ENCODE assay signal across 14 mouse cellular contexts in the genomic region with DNA sequence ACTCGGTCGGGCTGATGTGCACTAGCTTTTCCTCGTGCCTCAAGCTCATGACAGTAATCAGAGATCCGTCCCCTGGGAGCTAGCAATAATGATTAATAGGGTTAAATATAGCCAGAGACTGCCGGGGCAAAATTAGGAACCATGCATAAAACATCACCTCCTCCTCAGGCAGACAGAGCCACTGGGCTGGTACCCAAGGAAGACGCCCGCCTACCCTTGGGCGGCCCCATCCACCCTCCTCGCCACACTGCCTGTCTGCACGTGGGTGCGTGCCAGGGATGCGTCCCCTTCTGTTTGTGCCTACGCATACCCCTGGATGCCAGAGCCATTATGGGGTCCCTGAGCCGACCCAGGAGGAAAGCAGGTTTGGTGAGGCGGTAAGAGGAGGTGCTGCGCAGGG.
DNase-seq lines count a peak whose midpoint lies in the region; TF ChIP-seq lines count a peak whose summit lies in the region.
"Had no signal": no experiment of that assay in that cellular context is flagged by ENCODE, and none has a peak within 500 bp of the region (broad histone marks: within the 10 kb centered on the region; RNA-seq: fewer than 3 reads in every experiment).

No protein-coding gene starts in this region.

- H3K4me1 ChIP-seq in E14TG2a.4 (replicated peaks; ENCODE audit: low read depth, low read length): no peaks in the 10 kb centered on the region

- 0 out of 2 replicates have a peak, but pooled peaks cover 4% of the 10 kb centered on the region for H3K9me3 ChIP-seq in E14TG2a.4 (ENCODE audit: low read length)

- TF ChIP-seq CTCF in E14TG2a.4 (conservative IDR thresholded peaks at IDR 0.05; ENCODE audit: low read length): no peak

- DNase-seq in frontal cortex, adult 2 months (ENCODE audit: extremely low spot score in 1 of 2, low spot score in 1 of 2): peak; percentile 73 to 83
- peak; percentile 56 to 70 for DNase-seq in layer of hippocampus, postnatal 14 days (ENCODE audit: low spot score in 2 of 2)
- peak; percentile 37 for DNase-seq in left cerebral cortex, postnatal 4 days
- DNase-seq in heart, postnatal 14 days: no peak
- DNase-seq in adrenal gland, adult 2 months: no peak
- DNase-seq in cerebellum, postnatal 4 days (ENCODE audit: low spot score in 2 of 2): no peak
- DNase-seq: adrenal gland, postnatal 10 days; cerebellum, adult 2 months; heart, adult 11 months; kidney, adult 11 months; lung, adult 18-20 months; retina, postnatal 1 day had no signal

- H3K4me3 ChIP-seq in E14TG2a.4 (replicated peaks; ENCODE audit: low read length): peak overlapping the region; percentile 48
- H3K4me3 ChIP-seq: limb, embryonic 13.5 days had no signal

- intact Hi-C loops in left cerebral cortex, postnatal 4 days (cut with DNase I): no loop called here
- intact Hi-C loops in heart, postnatal 14 days (cut with DNase I): no loop called here

- no peaks in the 10 kb centered on the region for H3K36me3 ChIP-seq in E14TG2a.4 (ENCODE audit: insufficient read depth, low read length)
- H3K36me3 ChIP-seq: limb, embryonic 13.5 days had no signal

- peaks cover 3% of the 10 kb centered on the region; the same call in 1 of the 2 replicates for H3K27me3 ChIP-seq in E14TG2a.4 (ENCODE audit: insufficient read depth, low read length)

Comparison
In these comparisons a context has a peak if more than half of its experiments do, and no peak if none do; other contexts are left out.
1. DNase-seq: peak in frontal cortex, adult 2 months (2 of 2), layer of hippocampus, postnatal 14 days (2 of 2) and left cerebral cortex, postnatal 4 days (single experiment); none in heart, postnatal 14 days (0 of 2), adrenal gland, adult 2 months (single experiment) and cerebellum, postnatal 4 days (0 of 2).